Mouse (Mus musculus) layer of hippocampus, postnatal 14 days (tissue): Measurements from ENCODE around the gene Smdt1. TPM values are rescaled to one million over a fixed set of nuclear protein-coding genes. Genes with fewer than 3 reads are reported as not detected.

Experiments
- DNase-seq, 2 experiments: peaks; one replicate each; pipeline ENCODE4 v3.0.0; 2021 to 2022; ENCODE audit warnings: low spot score in 2 of 2, mixed read lengths in 1 of 2
- long read RNA-seq, 2 experiments: library from polyadenylated mRNA; stranded (forward); transcript quantifications; one replicate each; pipeline ENCODE4 v2.0.0; 2021
- total RNA-seq, 2 experiments: library from RNA; stranded (reverse); gene quantifications; 2 replicates each; pipeline ENCODE4 v1.2.3; 2021

The Smdt1 gene
- 100 to 1,000 TPM; 147 to 152 TPM for total RNA-seq
- long read RNA-seq, experiment 1, transcript Smdt1-201 (3 exons, 705 nt) = major isoform, 25 of 91 reads
- long read RNA-seq, experiment 1, partial matches to known transcripts = 3 of 91 reads
- long read RNA-seq, experiment 1, other reads (novel, unspliced or antisense) = 59 of 91 reads
- long read RNA-seq, experiment 2, transcript Smdt1-204 (3 exons, 597 nt) = minor isoform, 9 of 269 reads
- long read RNA-seq, experiment 2, transcript Smdt1-201 (3 exons, 705 nt) = major isoform, 104 of 269 reads
- long read RNA-seq, experiment 2, partial matches to known transcripts = 9 of 269 reads
- long read RNA-seq, experiment 2, other reads (novel, unspliced or antisense) = 147 of 269 reads

DNA sequence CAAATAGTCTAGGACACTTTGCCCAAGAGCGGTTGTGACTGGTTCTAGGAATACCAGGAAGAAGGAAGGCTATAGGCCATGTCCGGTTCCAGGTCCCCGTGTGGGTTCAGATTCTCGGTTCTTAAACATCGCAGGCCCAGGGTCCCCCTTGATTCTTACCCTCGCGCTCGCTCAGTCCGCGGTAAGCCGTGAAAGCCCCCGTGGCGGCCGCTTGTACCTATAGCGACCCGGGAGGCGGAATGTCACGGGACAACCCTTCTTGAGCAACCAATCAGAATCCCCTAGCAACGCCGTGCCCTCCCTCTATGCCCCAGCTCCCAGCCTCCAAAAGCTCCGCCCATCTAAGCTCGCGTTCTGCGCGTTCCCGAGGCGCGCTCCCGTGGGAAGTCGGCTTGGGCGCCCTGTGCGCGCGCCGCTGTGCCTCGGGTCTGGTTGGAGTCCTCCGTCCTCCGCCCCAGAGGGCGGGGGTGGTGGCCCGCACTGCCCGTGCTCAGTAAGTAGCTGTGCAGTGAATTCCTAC is at the start of gene Smdt1, which contains the start of the genes Naga and Pheta2:
Gene Smdt1, plus strand, starts transcription at position 367 of the 520 bp plus-strand sequence.
Gene Naga, minus strand, starts transcription at position 333 of the 520 bp plus-strand sequence.
Gene Pheta2, plus strand, starts transcription at position 350 of the 520 bp plus-strand sequence.
- peak; percentile 92 to 95 for DNase-seq

DNA sequence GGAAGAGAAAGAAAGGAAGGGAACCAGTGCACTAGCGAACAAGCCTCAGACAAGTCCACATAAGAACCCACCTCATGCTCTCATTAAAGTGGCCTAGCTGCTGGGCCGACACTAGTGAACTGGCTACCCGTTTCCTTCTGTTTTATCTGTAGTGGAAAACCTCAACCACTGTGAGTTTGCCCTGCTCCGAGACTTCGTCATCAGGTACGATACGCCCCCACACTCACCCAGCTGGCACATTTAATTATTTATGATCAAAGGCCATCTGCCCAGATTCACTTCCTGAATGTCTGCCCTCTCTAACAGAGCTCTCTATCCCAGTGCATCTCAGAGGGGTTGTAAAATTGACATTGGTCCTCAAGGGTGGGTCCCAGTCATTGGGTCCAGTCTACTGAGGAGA is 48.5 kb upstream of the Smdt1 start:
- DNase-seq = no peak

DNA sequence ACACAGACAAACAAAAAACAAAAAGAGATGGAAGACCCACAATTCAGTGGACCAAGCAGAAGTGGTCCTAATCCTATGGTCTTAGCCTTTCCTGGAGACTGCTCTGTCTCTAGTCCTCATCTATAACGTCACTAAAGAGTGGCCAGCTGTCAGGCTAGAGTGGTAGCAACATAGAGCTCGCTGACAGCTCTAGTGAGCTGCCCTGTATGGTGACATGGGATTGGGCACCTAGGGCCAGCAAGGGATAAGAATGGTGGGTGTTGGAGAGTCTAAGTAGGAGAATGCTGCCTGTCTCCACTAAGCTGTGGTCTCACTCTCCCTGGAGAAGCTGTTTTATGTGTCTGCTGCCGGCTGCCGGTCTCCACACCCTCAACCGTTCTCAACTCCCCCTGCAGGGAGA is 45.9 kb upstream of the Smdt1 start:
- DNase-seq = no peak

DNA sequence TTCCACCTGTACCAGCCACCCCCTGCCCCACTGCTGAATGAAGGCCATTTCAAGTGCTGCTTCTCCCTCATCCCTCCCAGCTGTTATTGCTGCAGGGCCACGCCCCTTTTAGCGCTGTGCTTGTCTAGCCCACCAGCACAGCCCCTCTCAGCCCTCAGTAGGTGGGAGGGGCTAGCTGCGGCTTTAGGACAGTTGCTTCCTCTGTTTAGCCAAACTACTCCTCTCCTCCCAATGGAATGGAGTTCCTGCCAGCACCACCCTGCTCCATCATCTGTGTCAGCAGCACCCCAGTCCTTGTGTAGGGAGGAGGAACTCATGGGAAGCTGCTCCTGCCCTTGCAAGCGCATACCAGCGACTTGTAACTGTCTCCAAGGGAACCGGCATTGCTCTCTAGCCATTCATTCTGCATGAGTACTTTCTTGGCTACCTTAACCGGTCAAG is 45.5 kb upstream of the Smdt1 start:
- no peak for DNase-seq

DNA sequence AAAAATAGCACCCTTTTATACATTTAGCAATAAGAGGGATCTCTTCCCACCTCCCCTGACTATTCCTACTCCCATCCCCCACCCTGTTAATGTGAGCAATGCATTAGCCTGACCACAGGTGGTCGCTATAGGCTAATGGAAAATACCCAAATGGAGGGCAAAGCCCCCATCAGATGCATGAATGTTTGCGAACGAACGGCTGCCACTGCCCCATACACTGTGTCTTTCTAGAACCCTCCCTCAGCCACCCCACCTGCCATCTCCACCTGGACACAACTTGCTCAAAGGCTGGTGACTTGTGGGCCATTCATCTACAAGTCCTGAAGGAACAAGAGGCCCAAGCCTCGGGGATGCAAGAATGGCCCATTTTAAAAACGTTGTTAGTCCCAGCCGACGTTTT is 44.7 kb upstream of the Smdt1 start:
- peak in 1 of 2 experiments; percentile 64 for DNase-seq

DNA sequence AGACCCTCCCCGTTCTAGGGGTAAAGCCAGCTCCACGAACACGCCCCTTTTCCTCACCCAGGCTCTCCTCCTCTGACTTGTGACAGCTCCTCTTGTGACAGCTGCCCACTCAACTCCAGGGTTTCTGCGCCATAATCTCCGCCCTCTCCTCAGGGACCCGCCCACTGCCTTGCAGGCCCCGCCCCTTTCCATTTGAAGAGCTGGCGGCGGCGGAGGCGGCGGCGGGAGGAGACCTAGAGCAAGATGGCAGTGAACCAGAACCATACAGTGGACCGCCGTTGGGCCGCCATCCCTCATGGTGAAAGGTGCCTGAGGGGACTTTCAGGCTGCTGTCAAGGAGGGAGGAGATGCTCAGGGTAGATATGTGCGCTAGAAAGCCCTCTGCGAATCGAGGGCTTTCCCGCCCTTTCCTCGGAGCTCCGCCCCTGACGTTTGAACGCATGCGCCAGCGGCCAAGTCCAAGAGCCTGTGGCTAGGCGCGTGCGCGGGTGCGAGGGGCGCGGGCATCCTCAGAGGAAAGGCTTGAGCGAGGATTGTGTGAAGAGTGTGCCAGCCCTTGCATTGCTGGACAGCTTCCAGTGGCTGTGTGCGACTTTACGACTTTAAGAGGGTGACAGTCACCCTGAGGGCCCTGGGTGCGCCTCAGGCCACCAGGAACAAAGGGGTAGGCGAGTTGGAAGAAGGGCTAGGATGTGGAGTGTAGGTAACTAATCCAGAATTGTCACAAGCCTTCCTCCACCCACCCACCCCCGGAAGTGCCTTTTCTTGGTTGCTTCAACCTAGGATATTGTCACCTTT is 39.8 kb upstream of the Smdt1 start, which contains the start of gene Wbp2nl:
Gene Wbp2nl, plus strand, starts transcription at position 191 of the 798 bp plus-strand sequence.
- DNase-seq = no peak

DNA sequence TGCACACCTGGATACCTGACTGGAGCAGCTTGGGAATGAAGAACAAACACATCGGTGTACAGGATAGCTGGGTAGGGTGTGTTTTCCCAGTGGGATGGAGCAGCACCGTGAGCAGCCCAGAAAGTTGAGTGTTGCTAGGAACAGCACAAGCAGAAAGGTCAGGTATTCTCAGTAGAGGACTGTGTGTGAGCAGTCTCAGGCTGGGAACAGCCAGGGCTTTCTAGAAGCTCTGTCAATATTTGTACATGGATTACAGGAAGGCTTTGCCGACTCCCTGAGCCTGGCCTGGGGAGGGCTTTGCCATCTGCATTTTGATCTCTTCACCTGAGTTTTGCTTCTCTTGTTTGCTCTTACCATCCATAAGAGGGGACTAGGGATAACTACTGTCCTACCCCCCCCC is 31.7 kb upstream of the Smdt1 start:
- DNase-seq = no peak

DNA sequence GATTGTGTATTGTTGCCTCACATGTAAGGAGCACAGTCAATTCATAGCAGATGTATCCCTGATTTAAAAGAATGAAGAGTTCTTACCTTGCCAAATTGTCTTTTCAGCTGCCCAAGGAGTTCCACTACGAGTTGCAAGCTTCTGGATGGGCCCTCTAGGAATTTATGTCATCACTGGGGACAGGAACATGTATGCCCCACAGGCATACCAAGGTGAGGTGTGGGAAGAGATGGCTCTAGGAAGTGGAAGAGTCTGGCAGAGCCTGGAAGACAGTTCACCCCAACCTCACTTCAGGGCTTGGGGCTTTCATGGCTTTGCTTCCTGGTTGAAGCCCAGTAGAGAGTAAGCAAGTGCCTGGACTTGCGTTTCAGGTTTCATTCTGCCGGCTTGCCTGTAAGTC is 30.3 kb upstream of the Smdt1 start:
- DNase-seq = no peak

DNA sequence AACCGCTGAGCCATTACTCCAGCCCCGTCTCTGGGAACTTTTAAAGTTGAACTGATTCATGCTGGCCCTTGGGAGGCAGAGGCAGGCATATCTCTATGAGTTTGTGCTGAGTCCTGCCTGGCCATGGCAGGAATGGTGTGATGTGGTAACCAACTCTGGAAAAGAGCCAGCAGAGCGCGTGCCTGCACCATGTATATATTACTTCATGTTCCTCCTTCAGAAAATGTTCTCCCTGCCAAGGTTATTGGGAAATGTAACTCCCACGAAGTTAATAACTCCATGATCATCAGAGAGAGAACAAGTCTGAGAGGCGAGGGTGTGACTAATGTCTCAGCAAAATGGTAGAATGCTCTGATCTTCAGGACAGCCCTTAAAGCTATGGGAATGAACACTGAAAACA is 20.9 kb upstream of the Smdt1 start:
- no peak for DNase-seq

DNA sequence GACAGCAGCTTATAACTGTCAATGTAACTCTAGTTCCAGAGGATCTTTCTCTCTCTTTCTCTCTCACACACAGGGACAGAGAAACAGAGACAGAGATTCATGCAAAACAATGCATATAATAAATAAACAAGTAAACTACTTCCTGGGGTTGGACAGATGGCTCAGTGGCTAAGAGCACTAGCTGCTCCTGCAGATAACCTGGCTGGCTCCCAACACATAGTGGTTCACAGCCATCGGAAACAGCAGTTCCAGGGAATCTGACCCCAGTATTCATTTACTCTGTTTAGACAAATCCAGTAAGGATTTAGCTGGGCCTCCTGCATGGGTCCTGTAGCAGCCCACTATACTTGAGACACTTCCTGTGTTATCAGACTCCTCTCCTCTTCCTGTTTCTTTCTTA is 19.1 kb upstream of the Smdt1 start:
- DNase-seq = no peak

DNA sequence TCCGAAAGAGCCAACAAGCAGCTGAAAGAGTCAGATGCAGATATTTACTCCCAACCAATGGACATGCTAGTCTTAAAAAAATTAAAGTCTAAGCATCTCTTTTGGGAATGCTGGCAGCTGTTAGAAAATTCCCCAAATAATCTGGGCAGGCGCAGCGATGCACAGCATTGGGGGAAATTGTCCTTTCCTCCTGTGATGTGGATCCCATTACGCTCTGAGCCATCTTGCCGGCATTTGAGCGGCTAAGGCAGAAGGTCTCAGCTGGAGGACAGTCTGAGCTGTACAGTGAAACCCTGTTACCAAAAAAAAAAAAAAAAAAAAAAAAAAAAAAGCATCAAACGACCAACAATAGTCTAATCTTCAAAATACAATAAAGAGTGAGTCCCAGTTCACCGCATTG is 16.6 kb upstream of the Smdt1 start:
- no peak for DNase-seq

DNA sequence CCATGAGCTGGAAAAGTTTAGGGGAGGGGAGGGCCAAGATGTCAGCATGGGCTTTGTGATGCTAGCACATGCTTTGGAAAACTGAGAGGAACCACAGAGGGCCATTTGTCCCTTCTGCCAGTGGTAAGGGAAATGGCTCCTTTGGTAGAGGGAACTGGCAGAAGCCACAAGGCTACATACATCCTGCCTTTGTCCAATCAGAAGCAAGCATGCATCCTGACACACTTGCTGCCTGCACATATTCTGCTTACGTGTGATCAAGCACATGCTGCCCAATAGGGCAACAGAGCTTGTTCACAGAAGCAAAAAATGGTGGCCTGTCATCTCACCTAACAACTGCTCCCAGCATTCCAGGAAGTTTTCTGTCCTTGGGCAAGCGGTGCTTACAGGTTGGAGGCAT is 13.4 kb upstream of the Smdt1 start:
- DNase-seq = no peak

DNA sequence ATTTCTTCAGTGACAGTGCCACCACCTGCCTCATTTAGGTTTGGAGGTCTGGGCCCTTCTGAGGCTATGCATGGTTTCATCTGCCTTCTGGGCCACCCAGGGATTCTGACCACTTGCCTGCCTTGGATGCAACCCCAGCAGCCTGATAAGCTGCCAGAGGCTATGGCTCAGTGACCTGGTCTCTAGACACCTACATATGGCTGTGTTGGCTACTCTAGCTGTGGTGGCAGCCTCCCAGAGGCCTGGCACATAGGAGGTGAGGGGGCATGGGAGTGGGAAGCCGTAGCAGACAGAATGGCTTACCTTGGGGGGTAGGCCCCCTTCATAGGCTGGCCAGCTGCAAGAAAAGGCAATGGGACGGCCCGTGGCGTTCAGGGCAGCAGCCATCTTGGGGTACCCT is 3.6 kb upstream of the Smdt1 start:
- DNase-seq = no peak

DNA sequence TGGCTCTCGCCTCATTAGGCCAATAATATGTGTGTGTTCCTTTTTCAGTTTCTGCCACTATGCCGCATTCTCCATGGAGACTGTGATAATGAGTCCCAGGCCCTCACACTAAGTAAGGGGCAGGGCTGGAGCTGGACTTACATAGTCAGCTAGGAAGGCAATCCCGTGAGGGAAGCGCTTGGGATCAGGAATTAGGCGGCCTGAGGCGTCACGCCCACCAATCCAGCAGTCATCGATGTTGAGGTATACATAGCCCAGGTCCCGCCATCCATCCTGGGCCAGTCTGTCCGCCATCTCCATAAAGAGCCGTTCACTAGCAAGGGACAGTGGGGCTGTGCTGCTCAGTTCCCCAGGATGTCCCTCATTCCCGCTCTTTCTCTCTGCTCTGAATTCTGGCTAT is 2.1 kb upstream of the Smdt1 start:
- no peak for DNase-seq

DNA sequence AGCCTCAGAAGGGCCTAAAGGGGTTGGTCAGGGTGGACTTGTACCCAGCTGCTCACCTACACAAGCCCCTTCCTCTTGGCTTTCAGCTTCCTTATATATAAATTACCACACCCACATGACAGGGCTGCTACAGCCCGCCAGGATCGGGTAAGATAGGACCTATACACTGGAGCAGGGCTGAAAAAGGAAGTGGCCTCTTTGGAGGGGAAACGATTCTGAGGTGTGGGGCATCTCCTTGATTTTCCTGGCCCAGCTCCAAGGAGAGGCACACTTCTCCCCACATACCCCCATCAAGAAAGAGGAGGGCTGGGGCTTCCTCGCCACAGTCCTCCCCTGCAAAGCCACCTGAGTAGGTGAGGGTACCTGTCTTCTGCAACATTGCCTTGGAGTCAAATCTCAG is 884 bp upstream of the Smdt1 start:
- DNase-seq = no peak

DNA sequence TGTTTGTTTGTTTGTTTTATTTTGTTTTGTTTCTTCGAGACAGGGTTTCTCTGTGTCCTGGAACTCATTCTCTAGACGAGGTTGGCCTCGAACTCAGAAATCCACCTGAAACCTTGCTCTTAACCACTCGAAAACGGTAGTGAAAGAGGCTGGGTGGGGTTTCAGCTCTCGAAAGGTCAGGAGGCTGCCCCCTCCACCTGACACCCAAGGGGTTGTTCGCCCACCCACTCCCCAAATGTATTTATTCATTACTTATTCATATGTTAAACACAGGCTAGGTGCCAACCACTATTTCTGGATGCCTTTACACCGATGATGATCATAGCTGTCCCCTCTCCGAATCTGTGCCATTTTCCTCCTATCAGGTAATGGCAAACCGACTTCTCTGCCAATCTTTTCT is 391 bp downstream of the Smdt1 start:
- no peak for DNase-seq

DNA sequence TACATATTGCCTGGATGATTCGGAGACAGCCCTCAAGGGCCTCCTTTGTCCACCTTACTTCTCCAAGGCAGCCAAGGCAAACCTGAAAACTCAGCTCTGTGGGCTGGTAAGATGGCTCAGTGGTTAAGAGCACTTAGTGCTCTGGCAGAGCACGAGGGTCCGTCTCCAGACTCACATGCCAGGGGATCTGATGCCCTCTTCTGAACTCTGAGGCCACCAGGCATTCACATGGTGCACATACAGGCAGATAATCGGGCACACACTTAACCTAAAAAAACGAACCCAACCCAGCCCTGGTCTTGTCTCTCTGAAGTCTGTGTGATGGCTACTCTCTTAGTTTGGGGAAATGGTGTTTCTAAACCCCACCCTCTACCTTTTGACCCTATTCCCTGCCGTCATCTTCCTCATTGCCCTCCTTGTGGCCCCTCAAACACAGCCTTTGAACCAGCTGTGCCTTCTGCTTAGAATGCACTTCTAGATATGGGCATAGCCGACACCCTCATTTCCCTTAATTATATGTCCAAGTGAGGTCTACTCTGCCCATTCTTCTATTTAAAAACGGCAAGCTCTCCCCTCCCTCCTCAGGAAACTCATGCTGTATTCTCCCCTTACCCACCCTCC is 985 bp downstream of the Smdt1 start:
- DNase-seq = no peak

DNA sequence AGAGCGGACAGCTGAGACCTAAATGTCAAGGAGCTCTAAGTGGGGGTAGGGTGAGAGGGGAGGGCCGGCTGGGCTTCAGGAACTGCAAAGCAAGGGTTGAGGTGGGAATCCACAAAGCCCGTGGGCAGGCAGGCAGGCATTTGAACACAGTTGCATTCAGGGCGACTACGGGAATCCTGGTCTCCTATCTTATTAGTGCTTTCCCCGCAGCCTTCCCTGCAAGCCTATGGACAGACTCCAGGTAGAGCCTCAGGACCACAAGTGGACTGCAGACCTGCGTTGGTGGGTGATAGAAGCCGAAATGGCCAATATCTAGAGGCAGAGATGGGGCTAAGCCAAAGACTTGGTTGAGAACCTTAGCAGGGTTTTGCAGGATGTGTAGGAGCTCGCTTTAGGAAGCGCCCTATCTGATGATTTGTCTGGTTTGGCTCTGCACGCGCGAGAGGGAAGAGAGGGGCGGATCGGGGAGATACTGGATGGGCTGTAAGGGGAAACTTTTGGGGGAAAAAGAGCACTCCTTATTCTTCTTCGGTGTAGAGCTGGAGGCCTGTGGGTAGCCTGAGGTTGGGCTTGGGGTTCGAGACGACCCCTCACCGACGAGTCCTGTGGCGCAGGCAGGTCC is 1.8 kb downstream of the Smdt1 start:
- DNase-seq = no peak

DNA sequence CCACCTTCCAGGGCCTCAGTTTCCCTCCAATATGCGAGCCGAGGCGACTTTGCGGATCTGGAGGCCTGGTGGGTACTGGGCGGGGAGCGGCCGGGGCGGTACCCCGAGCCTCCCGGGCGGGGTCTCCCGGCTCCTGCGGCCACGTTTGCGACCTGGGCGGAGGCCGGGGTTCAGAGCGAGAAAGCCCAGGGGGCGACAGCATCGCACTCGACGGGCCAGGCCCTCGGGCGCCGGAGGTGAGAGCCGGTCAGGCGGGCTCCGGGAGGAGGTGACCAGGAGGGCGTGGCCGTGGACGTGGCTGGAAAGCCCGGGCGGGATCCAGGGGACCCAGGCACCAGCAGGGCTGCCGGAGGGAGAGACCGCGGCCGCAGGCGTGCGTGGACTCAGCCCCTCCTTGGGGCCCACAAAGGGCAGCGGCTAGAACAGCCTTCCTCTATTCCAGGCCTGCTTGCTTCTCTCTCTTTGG is 2.3 kb downstream of the Smdt1 start:
- DNase-seq = no peak

DNA sequence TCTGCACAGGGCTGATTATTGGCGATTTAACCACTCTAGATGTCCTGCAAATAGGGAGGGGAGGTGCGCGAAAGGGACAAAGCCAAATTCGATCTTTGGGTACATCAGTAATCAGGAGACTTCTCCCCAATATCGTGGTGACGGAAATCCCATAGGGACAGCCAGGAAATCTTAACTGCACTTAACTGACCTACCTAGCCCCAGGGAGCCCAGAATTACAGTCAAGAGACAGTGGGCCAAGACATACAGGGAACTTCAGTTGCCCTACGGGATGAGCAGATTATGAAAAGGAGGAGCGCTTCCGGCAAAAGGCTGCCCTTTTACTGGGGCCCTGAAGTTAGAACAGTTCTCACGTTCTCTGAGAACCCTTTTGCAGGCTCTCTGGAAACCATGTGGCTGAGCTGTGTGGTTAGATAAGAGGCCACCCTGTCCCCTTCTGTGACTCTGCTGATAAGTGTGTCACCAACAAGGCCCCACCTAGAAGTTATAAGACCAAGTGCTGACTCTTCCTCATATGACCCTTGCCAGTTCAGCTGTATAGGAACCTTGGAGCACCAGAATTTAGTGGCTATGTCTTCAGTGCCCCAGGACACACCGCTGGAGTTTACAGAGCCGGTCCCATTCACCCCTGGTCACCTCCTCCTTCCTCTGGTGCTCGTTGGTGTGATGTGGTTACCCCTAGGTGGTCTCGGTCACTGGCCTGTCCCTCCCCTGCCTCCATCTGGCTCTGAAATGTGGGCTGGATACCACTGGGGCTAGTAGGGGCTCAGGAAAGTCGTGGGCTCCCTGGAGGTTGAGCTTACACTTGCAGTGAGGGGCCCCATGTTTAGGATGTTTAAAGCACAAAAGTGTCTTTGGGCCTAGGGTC is 3.1 kb downstream of the Smdt1 start:
- no peak for DNase-seq
